Mouse (Mus musculus): Measurements from ENCODE around the gene Gphn.

DNA sequence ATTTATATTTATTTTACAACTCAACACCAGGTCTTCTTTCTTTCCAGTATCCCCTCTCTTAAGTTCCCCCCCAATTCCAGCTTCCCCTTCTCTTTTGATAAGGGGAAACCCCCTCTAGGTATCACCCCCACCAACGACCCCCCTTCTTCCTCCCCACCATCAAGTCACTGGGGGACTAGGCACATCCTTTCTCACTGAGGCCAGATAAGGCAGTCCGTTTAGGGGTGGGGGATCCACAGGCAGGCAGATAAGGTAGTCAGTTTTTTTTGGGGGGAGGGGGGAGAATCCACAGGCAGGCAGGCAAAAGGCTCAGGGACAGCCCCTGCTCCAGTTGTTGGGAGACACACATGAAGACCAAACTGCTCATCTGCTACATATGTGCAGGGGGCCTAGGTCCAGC is 30.8 kb upstream of the Gphn start:
- no peak for TF ChIP-seq CTCF (conservative IDR thresholded peaks at IDR 0.05 in 1 of 2, IDR thresholded peaks at IDR 0.05 in 1 of 2; ENCODE audit: low read depth in 2 of 2, low read length in 2 of 2)
- TF ChIP-seq POLR2A (IDR thresholded peaks at IDR 0.05; ENCODE audit: low read depth, low read length): no peak
- TF ChIP-seq ELF1 (IDR thresholded peaks at IDR 0.05; ENCODE audit: low read depth, low read length): no peak
- no peak for TF ChIP-seq BHLHE40 (IDR thresholded peaks at IDR 0.05; ENCODE audit: low read depth, low read length)
- TF ChIP-seq POLR2AphosphoS2 (IDR thresholded peaks at IDR 0.05; ENCODE audit: low read depth, low read length): no peak
- TF ChIP-seq ZNF384 (IDR thresholded peaks at IDR 0.05; ENCODE audit: low read depth, low read length): no peak
- TF ChIP-seq MYC (IDR thresholded peaks at IDR 0.05; ENCODE audit: low read depth, low read length): no peak
- no peak for TF ChIP-seq MAX (IDR thresholded peaks at IDR 0.05; ENCODE audit: low read length)
- no peak for TF ChIP-seq NRF1 (IDR thresholded peaks at IDR 0.05; ENCODE audit: low read depth, low read length)
- no peak for TF ChIP-seq EP300 (IDR thresholded peaks at IDR 0.05; ENCODE audit: low read length)
